Mouse (Mus musculus) forebrain, embryonic 16.5 days (tissue): ENCODE results near the gene Rai1. TPM values are rescaled to one million over a fixed set of nuclear protein-coding genes. Genes with fewer than 3 reads are reported as not detected.

Experiments
- ATAC-seq: fragments of 200-750 bp; cut with Nextera tagmentation; 2 replicates; pipeline ENCODE4 v1.8.0; 2017; ENCODE audit warnings: mild to moderate bottlenecking, moderate library complexity
- H3K27ac ChIP-seq: fragments of 300-500 bp; sonication (generic); 2 replicates; pipeline ENCODE4 v1.5.1; 2014; ENCODE audit warnings: low read length, control low read depth
- H3K27me3 ChIP-seq: fragments of 300-500 bp; sonication (generic); replicated peaks from 2 replicates; pipeline ENCODE4 v1.6.1; 2014; ENCODE audit warnings: low read length; ENCODE audit not compliant: control insufficient read depth, insufficient read depth
- H3K36me3 ChIP-seq: fragments of 300-500 bp; sonication (generic); 2 replicates; pipeline ENCODE4 v1.6.1; 2014; ENCODE audit not compliant: control insufficient read depth, insufficient read depth
- H3K4me1 ChIP-seq: fragments of 300-500 bp; sonication (generic); replicated peaks from 2 replicates; pipeline ENCODE4 v1.6.1; 2014; ENCODE audit warnings: low read length; ENCODE audit not compliant: control insufficient read depth, insufficient read depth
- H3K4me2 ChIP-seq: fragments of 300-500 bp; sonication (generic); 2 replicates; pipeline ENCODE4 v1.6.1; 2014; ENCODE audit warnings: mild to moderate bottlenecking, low read length, control low read depth
- H3K4me3 ChIP-seq: fragments of 300-500 bp; sonication (generic); replicated peaks from 2 replicates; pipeline ENCODE4 v1.5.1; 2014; ENCODE audit warnings: mild to moderate bottlenecking, low read length, control low read depth
- H3K9ac ChIP-seq: fragments of 300-500 bp; sonication (generic); replicated peaks from 2 replicates; pipeline ENCODE4 v1.6.1; 2014; ENCODE audit warnings: low read depth, low read length, control low read depth
- H3K9me3 ChIP-seq: fragments of 300-500 bp; sonication (generic); 2 replicates; pipeline ENCODE4 v1.6.1; 2016; ENCODE audit warnings: low read length; ENCODE audit not compliant: control insufficient read depth
- WGBS: fragments of 180-500 bp; shearing (Covaris S2); extraction: QIAGEN DNeasy Blood & Tissue Kit; methylation state at CpG from one replicate; pipeline ENCODE4 v1.1.7; 2014; 5-methylcytosine and 5-hydroxymethylcytosine counted together
- polyA plus RNA-seq: library from polyadenylated mRNA; unstranded; fragments of >200 nt; fragmentation: Nextera tagmentation; extraction: Ambion mirVana; gene quantifications from 2 replicates; pipeline ENCODE4 v1.2.1, GENCODE M21; 2015

Gene Rai1
- polyA plus RNA-seq, 1 experiment from 2014 or later: 30.3 TPM

DNA sequence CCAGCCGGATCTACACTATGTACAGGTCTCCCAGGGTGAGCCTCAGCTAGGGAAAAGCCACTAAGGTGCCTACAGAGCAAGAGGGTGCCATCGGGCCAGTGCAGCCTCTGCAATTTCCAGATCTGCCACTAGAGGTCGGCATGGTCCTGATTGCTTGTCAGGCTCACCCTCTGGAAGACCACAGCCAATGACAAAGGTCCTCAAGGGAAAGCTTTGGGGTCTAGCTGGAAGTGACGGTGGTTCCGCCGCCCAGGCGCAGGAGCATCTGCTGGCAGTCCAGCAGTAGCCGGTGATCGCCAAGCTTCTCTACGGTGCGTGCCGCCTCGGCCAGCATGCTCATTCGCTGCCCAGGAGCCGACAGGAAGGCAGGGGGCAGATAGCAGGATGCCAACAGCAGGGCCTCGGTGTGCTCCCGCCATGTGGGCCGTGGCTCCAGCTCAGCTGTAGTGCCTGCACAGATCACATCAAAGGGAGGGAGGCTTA, 94.9 kb downstream of the Rai1 start:
- Histone ChIP-seq H3K4me2 (peak overlapping the region; percentile 33), H3K27ac (peak overlapping the region; percentile 82), H3K4me1 (peaks cover 16% of the 10 kb centered on the region), H3K27me3 (no peaks in the 10 kb centered on the region), H3K9me3 (peaks cover 4% of the 10 kb centered on the region), H3K9ac (peak overlapping the region; percentile 54), H3K4me3 (no peak overlapping the region), H3K36me3 (peaks cover 33% of the 10 kb centered on the region)
- WGBS: 4% methylated on average over 18 of the region's 18 CpGs
- peak; percentile 67 for ATAC-seq

DNA sequence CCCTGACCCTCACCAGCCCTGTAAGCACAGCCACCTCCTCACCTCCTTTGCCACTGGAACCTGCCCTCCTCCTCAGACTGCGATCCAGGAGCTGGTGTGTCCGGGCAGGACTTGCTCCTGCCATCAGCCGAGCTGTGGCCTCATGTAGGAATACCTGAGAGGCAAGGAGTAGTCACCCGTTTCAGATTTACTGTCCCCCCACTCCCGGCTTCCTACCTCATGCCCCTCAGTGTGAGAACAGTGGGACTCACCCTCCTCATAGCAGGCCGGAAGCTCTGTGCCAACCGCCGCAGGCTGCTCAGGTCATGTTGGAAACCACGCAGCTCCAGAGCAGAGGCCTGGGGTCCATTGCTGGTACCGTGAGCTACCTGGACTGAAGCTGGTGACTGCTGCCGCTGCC, 95.6 kb downstream of the Rai1 start:
- peak overlapping the region; percentile 82 for H3K27ac ChIP-seq
- peaks cover 16% of the 10 kb centered on the region for H3K4me1 ChIP-seq
- no peak overlapping the region for H3K4me3 ChIP-seq
- no peak overlapping the region for H3K4me2 ChIP-seq
- peaks cover 27% of the 10 kb centered on the region for H3K36me3 ChIP-seq
- H3K27me3 ChIP-seq: no peaks in the 10 kb centered on the region
- peak overlapping the region; percentile 54; the same call in 1 of the 2 replicates for H3K9ac ChIP-seq
- no peak for ATAC-seq
- WGBS: 83% methylated on average over 11 of the region's 11 CpGs
- H3K9me3 ChIP-seq: no peaks in the 10 kb centered on the region

DNA sequence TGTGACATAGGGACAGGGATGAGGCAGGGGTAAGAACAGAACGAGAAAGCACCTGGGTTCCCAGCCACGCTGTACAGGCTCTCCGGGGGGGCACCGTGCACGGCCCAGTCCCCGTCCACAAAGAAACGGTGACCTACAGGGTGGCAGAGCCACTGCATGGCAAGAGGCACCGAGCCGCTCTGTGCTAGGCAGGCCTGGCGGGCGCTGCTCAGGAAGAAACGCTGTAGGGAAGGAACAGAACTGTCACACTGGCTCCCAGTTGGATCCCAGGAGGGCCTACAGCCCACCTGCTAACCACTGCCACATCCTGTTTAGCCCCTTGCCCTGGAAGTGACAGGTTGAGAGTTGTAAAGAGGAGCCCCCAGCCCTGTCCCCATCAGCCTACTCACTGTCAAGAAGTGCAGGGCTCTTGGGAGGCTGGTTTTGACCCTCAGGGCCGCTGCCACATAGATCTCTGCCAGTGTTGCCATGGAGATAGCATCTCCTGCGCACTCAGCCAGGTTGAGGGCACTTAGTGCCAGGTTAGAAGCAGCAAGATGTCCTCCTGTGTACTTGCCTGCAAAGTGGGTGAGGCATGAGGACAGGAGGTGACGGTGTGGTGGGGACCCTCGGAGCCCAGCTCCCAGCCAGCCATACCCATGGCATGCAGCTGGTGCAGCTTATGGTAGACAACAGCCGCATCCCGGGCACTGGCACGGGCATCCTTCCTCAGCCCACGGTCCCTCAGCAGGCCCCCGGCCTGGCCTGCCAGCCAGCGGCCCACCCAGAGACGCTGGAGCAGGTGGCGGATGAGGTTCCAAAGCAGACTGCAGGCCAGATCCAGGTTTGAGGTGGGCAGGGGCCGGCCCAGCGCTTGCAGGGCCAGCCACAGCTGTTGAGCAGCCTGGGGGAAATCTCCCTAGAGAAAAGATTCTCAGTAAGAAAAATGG, 98.2 kb downstream of the Rai1 start:
- Histone ChIP-seq H3K9ac (0 out of 2 replicates have a peak overlapping the region, but pooled peaks have one; percentile 17), H3K4me3 (no peak overlapping the region), H3K36me3 (peaks cover 27% of the 10 kb centered on the region), H3K4me1 (peaks cover 34% of the 10 kb centered on the region), H3K9me3 (no peaks in the 10 kb centered on the region), H3K27ac (peak overlapping the region; percentile 18), H3K4me2 (no peak overlapping the region), H3K27me3 (no peaks in the 10 kb centered on the region)
- 86% methylated on average over 26 of the region's 26 CpGs for WGBS
- ATAC-seq: no peak

DNA sequence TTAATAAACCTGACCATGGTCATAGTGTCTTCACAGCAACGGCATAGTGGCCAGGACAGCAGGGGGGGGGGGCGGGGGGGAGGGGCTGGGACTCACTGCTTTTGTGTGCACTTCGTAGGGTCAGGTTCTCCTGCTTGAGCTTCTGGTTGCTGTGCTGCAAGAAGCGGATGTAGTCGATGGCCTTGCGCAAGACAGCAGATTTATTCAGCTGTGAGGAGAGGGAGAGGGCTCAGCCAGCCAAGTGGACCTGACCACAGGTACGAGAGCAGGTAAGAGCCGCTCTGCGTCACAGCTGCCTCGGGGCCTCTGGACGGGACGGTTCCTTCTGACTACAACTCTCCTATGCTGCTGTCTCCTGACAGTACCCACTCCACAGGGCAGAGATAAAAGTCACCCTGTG, 100.2 kb downstream of the Rai1 start:
- Histone ChIP-seq H3K9ac (no peak overlapping the region), H3K4me2 (no peak overlapping the region), H3K27ac (no peak overlapping the region), H3K4me1 (peaks cover 50% of the 10 kb centered on the region), H3K4me3 (no peak overlapping the region), H3K9me3 (no peaks in the 10 kb centered on the region), H3K27me3 (no peaks in the 10 kb centered on the region), H3K36me3 (peaks cover 22% of the 10 kb centered on the region)
- 83% methylated on average over 12 of the region's 12 CpGs for WGBS
- no peak for ATAC-seq

DNA sequence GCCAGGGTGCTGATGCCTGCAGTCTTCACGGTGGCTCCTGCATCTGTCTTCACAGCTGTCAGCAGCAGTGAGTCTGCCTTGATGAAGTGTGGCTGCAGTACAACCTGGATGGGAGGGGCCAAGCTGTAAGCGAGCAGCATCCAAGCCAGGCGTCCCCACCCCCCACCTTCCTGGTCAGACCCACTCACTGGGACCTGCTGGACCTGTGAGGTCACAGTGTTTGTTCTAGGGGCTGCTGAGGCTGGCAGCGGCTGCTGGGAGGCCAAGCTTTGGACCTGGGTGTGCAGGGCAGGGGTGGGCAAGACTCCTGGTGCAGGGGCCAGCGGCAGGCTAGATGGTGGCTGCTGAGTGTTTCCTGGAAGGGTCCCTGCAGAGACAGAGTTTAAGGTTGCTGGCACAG, 101.4 kb downstream of the Rai1 start:
- no peak for ATAC-seq
- no peaks in the 10 kb centered on the region for H3K9me3 ChIP-seq
- H3K9ac ChIP-seq: no peak overlapping the region
- peaks cover 49% of the 10 kb centered on the region for H3K4me1 ChIP-seq
- H3K27me3 ChIP-seq: no peaks in the 10 kb centered on the region
- peaks cover 15% of the 10 kb centered on the region for H3K36me3 ChIP-seq
- WGBS: 68% methylated on average over 5 of the region's 5 CpGs
- no peak overlapping the region for H3K4me2 ChIP-seq
- H3K27ac ChIP-seq: no peak overlapping the region
- no peak overlapping the region for H3K4me3 ChIP-seq

DNA sequence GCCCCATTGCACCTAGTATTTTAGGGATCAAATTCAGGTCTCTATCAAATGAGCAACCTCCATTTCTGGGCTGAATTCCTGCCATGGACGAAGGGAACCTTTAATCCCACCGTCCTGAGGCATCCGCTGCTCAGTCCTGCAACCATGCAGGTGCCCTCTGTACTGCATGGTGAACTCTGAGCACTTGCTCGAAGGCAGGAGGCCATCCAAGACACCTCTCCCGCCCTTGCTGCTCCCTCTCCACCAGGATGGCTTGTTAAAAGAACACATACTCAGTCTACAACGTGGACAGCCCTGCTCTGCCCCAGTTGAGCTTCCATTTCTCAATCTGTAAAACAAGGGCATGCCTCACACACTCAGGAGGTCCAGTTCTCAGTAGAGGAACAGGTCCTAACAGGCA, 103.4 kb downstream of the Rai1 start:
- Histone ChIP-seq H3K9ac (peak overlapping the region; percentile 56), H3K27me3 (no peaks in the 10 kb centered on the region), H3K4me3 (peak overlapping the region; percentile 50), H3K36me3 (peaks cover 6% of the 10 kb centered on the region), H3K27ac (peak overlapping the region; percentile 69; the same call in 1 of the 2 replicates), H3K4me1 (peaks cover 54% of the 10 kb centered on the region), H3K4me2 (peak overlapping the region; percentile 60), H3K9me3 (no peaks in the 10 kb centered on the region)
- no peak for ATAC-seq
- 39% methylated on average over 6 of the region's 6 CpGs for WGBS

DNA sequence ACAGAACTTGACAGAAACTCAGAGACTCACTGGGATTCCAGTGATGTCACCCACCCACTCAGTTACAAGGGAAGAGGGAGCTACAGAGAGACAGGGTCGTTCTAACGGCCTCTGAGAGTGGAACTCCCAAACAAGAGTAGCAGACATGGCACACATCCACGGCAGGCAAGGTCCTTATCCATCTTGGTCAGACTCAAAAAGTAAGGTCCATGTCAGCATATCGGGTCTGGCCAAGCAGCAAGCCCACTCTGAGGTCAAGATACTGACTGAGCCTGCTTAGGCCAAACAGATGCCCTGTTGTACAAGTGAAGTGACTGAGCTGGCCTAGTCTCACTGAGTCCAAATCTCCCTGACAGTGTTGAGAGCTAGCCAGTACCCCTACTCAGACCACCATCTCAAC, 103.9 kb downstream of the Rai1 start:
- ATAC-seq: peak; percentile 2
- peak overlapping the region; percentile 56 for H3K9ac ChIP-seq
- no peaks in the 10 kb centered on the region for H3K9me3 ChIP-seq
- peak overlapping the region; percentile 50 for H3K4me3 ChIP-seq
- H3K4me2 ChIP-seq: peak overlapping the region; percentile 60
- no peaks in the 10 kb centered on the region for H3K27me3 ChIP-seq
- H3K27ac ChIP-seq: peak overlapping the region; percentile 69
- WGBS: 28% methylated on average over 4 of the region's 4 CpGs
- H3K4me1 ChIP-seq: peaks cover 52% of the 10 kb centered on the region
- H3K36me3 ChIP-seq: peaks cover under 1% of the 10 kb centered on the region

DNA sequence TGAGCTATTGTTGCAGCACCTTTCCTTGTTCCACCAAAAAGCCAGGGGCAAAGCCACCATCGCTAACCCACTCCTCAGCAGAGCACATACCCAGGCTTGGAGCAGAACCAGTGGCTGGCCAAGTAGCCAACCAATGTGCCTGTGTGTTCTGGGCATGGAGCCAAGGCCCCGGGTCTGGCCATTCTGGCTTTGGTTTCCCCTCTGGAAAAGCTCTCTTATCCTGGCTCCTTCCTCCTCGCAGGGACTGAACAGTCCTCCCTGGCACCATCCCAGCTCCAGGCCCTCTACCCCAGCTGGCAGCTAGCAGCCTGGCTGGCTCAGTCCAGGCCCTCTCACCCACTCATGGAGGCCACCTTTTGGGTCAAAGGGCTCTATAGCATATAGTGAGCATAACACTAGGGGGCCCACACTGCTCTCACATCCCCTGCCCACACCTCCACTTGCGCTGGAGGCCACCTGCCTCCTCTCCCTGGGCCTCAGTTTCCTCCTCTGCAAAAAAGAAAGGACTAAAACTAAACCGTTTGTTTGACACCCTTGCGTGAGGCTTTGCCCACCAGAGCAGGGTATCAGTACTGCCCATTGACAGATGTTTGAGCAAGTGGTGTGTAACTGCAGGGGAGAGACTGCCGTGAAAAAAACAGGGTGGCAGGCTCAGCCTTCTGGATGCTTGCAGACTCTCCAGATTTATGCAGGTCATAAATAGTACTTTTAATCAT, 104.6 kb downstream of the Rai1 start:
- peak overlapping the region; percentile 60 for H3K4me2 ChIP-seq
- no peaks in the 10 kb centered on the region for H3K27me3 ChIP-seq
- peaks cover 52% of the 10 kb centered on the region for H3K4me1 ChIP-seq
- WGBS: 13% methylated on average over 7 of the region's 7 CpGs
- no peaks in the 10 kb centered on the region for H3K9me3 ChIP-seq
- H3K36me3 ChIP-seq: no peaks in the 10 kb centered on the region; the same call in 1 of the 2 replicates
- ATAC-seq: peak; percentile 69
- peak overlapping the region; percentile 56 for H3K9ac ChIP-seq
- peak overlapping the region; percentile 69 for H3K27ac ChIP-seq
- peak overlapping the region; percentile 50 for H3K4me3 ChIP-seq

DNA sequence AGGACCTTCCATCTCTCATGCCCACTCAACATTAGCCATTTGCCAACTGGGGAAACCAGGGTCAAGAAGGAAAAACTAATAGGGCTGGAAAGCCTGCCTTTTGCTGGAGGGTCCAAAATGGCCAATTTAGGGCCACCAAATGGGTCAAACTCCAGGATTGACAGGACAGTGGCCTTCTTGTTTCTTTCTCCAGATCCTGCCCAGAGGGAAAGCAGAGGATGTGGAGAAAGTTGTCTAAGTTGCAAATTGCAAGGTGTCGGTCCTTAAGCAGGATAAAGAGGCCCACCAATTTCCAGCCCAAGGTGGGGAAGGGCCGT, 105.1 kb downstream of the Rai1 start:
- no peaks in the 10 kb centered on the region for H3K9me3 ChIP-seq
- peak overlapping the region; percentile 69 for H3K27ac ChIP-seq
- H3K36me3 ChIP-seq: no peaks in the 10 kb centered on the region; the same call in 1 of the 2 replicates
- no peak for ATAC-seq
- no peaks in the 10 kb centered on the region for H3K27me3 ChIP-seq
- H3K9ac ChIP-seq: peak overlapping the region; percentile 56
- H3K4me3 ChIP-seq: peak overlapping the region; percentile 50
- WGBS: 0% methylated on average over 2 of the region's 2 CpGs
- peak overlapping the region; percentile 60 for H3K4me2 ChIP-seq
- H3K4me1 ChIP-seq: peaks cover 52% of the 10 kb centered on the region
